Mouse (Mus musculus) forebrain, embryonic 11.5 days (tissue): ENCODE data around the gene Adamts2. TPM values are rescaled to one million over a fixed set of nuclear protein-coding genes. Genes with fewer than 3 reads are reported as not detected.

Source experiments
- ATAC-seq: fragments of 200-750 bp; cut with Nextera tagmentation; replicated peaks from 2 replicates; pipeline ENCODE4 v1.8.0; 2017; ENCODE audit warnings: moderate TSS enrichment; ENCODE audit not compliant: low FRiP score
- DNase-seq: peaks from one replicate; pipeline ENCODE4 v3.0.0-alpha.2; 2017; ENCODE audit warnings: low spot score
- H3K27ac ChIP-seq: fragments of 300-500 bp; sonication (generic); 2 replicates; pipeline ENCODE4 v1.5.1; 2014; ENCODE audit warnings: low read depth, low read length
- H3K27me3 ChIP-seq: fragments of 300-500 bp; sonication (generic); 2 replicates; pipeline ENCODE4 v1.6.1; 2014; ENCODE audit warnings: mild to moderate bottlenecking, low read length, mixed read lengths; ENCODE audit not compliant: control insufficient read depth, insufficient read depth
- H3K36me3 ChIP-seq: fragments of 300-500 bp; sonication (generic); 2 replicates; pipeline ENCODE4 v1.6.1; 2014; ENCODE audit warnings: mild to moderate bottlenecking, low read length, moderate library complexity, mixed read lengths; ENCODE audit not compliant: control insufficient read depth, insufficient read depth
- H3K4me1 ChIP-seq: fragments of 300-500 bp; sonication (generic); replicated peaks from 2 replicates; pipeline ENCODE4 v1.6.1; 2014; ENCODE audit warnings: low read length, mixed read lengths; ENCODE audit not compliant: control insufficient read depth, insufficient read depth
- H3K4me2 ChIP-seq: fragments of 300-500 bp; sonication (generic); 2 replicates; pipeline ENCODE4 v1.6.1; 2014; ENCODE audit warnings: low read depth, mild to moderate bottlenecking, low read length, moderate library complexity, mixed read lengths; ENCODE audit not compliant: severe bottlenecking
- H3K4me3 ChIP-seq: fragments of 300-500 bp; sonication (generic); 2 replicates; pipeline ENCODE4 v1.5.1; 2014; ENCODE audit warnings: low read depth, low read length
- H3K9ac ChIP-seq: fragments of 300-500 bp; sonication (generic); 2 replicates; pipeline ENCODE4 v1.6.1; 2014; ENCODE audit warnings: low read length
- H3K9me3 ChIP-seq: fragments of 300-500 bp; sonication (generic); 2 replicates; pipeline ENCODE4 v1.6.1; 2016; ENCODE audit warnings: low read length, mixed read lengths; ENCODE audit not compliant: control insufficient read depth
- WGBS: fragments of 180-500 bp; shearing (Covaris S2); extraction: QIAGEN DNeasy Blood & Tissue Kit; methylation state at CpG from one replicate; pipeline ENCODE4 v1.1.7; 2014; 5-methylcytosine and 5-hydroxymethylcytosine counted together
- polyA plus RNA-seq: library from polyadenylated mRNA; unstranded; fragments of >200 nt; fragmentation: Nextera tagmentation; extraction: Ambion mirVana; gene quantifications from 2 replicates; pipeline ENCODE4 v1.2.1, GENCODE M21; 2014

The Adamts2 gene
- polyA plus RNA-seq, 1 experiment from 2014 or later = 1.0 TPM

GRCm38 (mm10) chr11:50699971-50700370 is 98.1 kb downstream of the Adamts2 start:
- Histone ChIP-seq H3K4me1 (no peaks in the 10 kb centered on the region), H3K36me3 (no peaks in the 10 kb centered on the region), H3K9ac (no peak overlapping the region), H3K4me3 (no peak overlapping the region), H3K9me3 (no peaks in the 10 kb centered on the region), H3K27ac (no peak overlapping the region), H3K27me3 (no peaks in the 10 kb centered on the region), H3K4me2 (no peak overlapping the region)
- no peak for ATAC-seq
- 95% methylated on average over 12 of the region's 12 CpGs for WGBS
- peak; percentile 15 for DNase-seq

- Histone ChIP-seq H3K36me3 (no peaks in the 10 kb centered on the region), H3K4me3 (no peak overlapping the region), H3K9me3 (no peaks in the 10 kb centered on the region), H3K9ac (no peak overlapping the region), H3K27ac (no peak overlapping the region), H3K4me2 (no peak overlapping the region), H3K4me1 (no peaks in the 10 kb centered on the region), H3K27me3 (no peaks in the 10 kb centered on the region)
- ATAC-seq = no peak
- WGBS = 92% methylated on average over 8 of the region's 8 CpGs
- DNase-seq = peak; percentile 44
Measured at GRCm38 (mm10) chr11:50700496-50700895, 98.6 kb downstream of the Adamts2 start.

GRCm38 (mm10) chr11:50703397-50703796 is 101.5 kb downstream of the Adamts2 start:
- Histone ChIP-seq H3K9ac (no peak overlapping the region), H3K27me3 (no peaks in the 10 kb centered on the region), H3K36me3 (no peaks in the 10 kb centered on the region), H3K4me3 (no peak overlapping the region), H3K9me3 (no peaks in the 10 kb centered on the region), H3K4me2 (no peak overlapping the region), H3K4me1 (no peaks in the 10 kb centered on the region), H3K27ac (no peak overlapping the region)
- DNase-seq (no peak), ATAC-seq (no peak)
- 89% methylated on average over 7 of the region's 7 CpGs for WGBS

GRCm38 (mm10) chr11:50704511-50704910 is 102.6 kb downstream of the Adamts2 start:
- Histone ChIP-seq H3K27ac (no peak overlapping the region), H3K4me3 (no peak overlapping the region), H3K27me3 (no peaks in the 10 kb centered on the region), H3K4me2 (no peak overlapping the region), H3K9ac (no peak overlapping the region), H3K9me3 (no peaks in the 10 kb centered on the region), H3K4me1 (no peaks in the 10 kb centered on the region), H3K36me3 (no peaks in the 10 kb centered on the region)
- no peak for DNase-seq
- ATAC-seq = no peak
- 84% methylated on average over 2 of the region's 2 CpGs for WGBS

GRCm38 (mm10) chr11:50707259-50707658 is 105.4 kb downstream of the Adamts2 start:
- WGBS = 89% methylated on average over 1 of the region's 1 CpGs
- Histone ChIP-seq H3K4me3 (no peak overlapping the region), H3K27ac (no peak overlapping the region), H3K9me3 (no peaks in the 10 kb centered on the region), H3K4me2 (no peak overlapping the region), H3K4me1 (no peaks in the 10 kb centered on the region), H3K27me3 (no peaks in the 10 kb centered on the region), H3K9ac (no peak overlapping the region), H3K36me3 (no peaks in the 10 kb centered on the region)
- ATAC-seq (no peak), DNase-seq (peak; percentile 35)

- Histone ChIP-seq H3K4me2 (no peak overlapping the region), H3K4me3 (no peak overlapping the region), H3K4me1 (no peaks in the 10 kb centered on the region), H3K27me3 (no peaks in the 10 kb centered on the region), H3K9me3 (no peaks in the 10 kb centered on the region), H3K36me3 (no peaks in the 10 kb centered on the region), H3K9ac (no peak overlapping the region), H3K27ac (no peak overlapping the region)
- ATAC-seq = no peak
- peak; percentile 53 for DNase-seq
- 41% methylated on average over 21 of the region's 21 CpGs for WGBS
Measured at GRCm38 (mm10) chr11:50713610-50714202, 111.8 kb downstream of the Adamts2 start.

- Histone ChIP-seq H3K27ac (no peak overlapping the region), H3K4me1 (no peaks in the 10 kb centered on the region), H3K9ac (no peak overlapping the region), H3K27me3 (no peaks in the 10 kb centered on the region), H3K4me3 (no peak overlapping the region), H3K4me2 (no peak overlapping the region), H3K9me3 (no peaks in the 10 kb centered on the region), H3K36me3 (no peaks in the 10 kb centered on the region)
- DNase-seq = no peak
- WGBS = 62% methylated on average over 6 of the region's 6 CpGs
- ATAC-seq = no peak
Measured at GRCm38 (mm10) chr11:50715091-50715490, 113.2 kb downstream of the Adamts2 start.

GRCm38 (mm10) chr11:50717381-50717897 is 115.6 kb downstream of the Adamts2 start:
- no peak for DNase-seq
- Histone ChIP-seq H3K36me3 (no peaks in the 10 kb centered on the region), H3K4me1 (no peaks in the 10 kb centered on the region), H3K4me3 (no peak overlapping the region), H3K4me2 (no peak overlapping the region), H3K9me3 (no peaks in the 10 kb centered on the region), H3K27ac (no peak overlapping the region), H3K27me3 (no peaks in the 10 kb centered on the region), H3K9ac (no peak overlapping the region)
- WGBS = 76% methylated on average over 12 of the region's 12 CpGs
- no peak for ATAC-seq

GRCm38 (mm10) chr11:50718862-50719261 is 117.0 kb downstream of the Adamts2 start:
- DNase-seq = no peak
- no peaks in the 10 kb centered on the region for H3K4me1 ChIP-seq

More at GRCm38 (mm10) chr11:50718862-50719261, 117.0 kb downstream of the Adamts2 start:
- no peak overlapping the region for H3K4me3 ChIP-seq
- H3K27ac ChIP-seq = no peak overlapping the region
- H3K4me2 ChIP-seq = no peak overlapping the region
- H3K27me3 ChIP-seq = no peaks in the 10 kb centered on the region
- no peaks in the 10 kb centered on the region for H3K9me3 ChIP-seq
- no peaks in the 10 kb centered on the region for H3K36me3 ChIP-seq
- no peak for ATAC-seq
- WGBS = 41% methylated on average over 6 of the region's 6 CpGs
- no peak overlapping the region for H3K9ac ChIP-seq
